Mouse (Mus musculus) urinary bladder, adult 2 months (tissue): ENCODE results near the gene Calml3. TPM values are rescaled to one million over a fixed set of nuclear protein-coding genes. Genes with fewer than 3 reads are reported as not detected.

Source experiments
- polyA plus RNA-seq: library from polyadenylated mRNA; depleted of rRNA; stranded (reverse); fragments of >200 nt; gene quantifications from 2 replicates; pipeline ENCODE4 v1.2.3, GENCODE M21; 2012; rRNA removed

Gene Calml3
- polyA plus RNA-seq, 1 experiment, result 0.19 TPM

Other genes starting within 250 kb of the Calml3 start
- 14.1 and 16.1 TPM in 2 replicates for gene Fam208b, start 193.2 kb downstream of the Calml3 start, polyA plus RNA-seq
- gene Asb13, start 170.3 kb downstream of the Calml3 start, polyA plus RNA-seq, result 19.5 and 20.6 TPM in 2 replicates
- not detected in 2 replicates for gene Calm4, start 33.4 kb upstream of the Calml3 start, polyA plus RNA-seq
- not detected in 2 replicates for gene Calm5, start 49.9 kb upstream of the Calml3 start, polyA plus RNA-seq
- 49.2 and 70.4 TPM in 2 replicates for gene Net1, start 113.9 kb upstream of the Calml3 start, polyA plus RNA-seq
- not detected in 2 replicates for gene Tubal3, start 114.0 kb upstream of the Calml3 start, polyA plus RNA-seq
- gene Ucn3, start 141.0 kb upstream of the Calml3 start, polyA plus RNA-seq, result not detected in 2 replicates
- 2.3 and 2.4 TPM in 2 replicates for gene Akr1c14, start 244.7 kb upstream of the Calml3 start, polyA plus RNA-seq